Mouse (Mus musculus): ENCODE results near the gene Vmn2r89.

- no peak for TF ChIP-seq CTCF (IDR thresholded peaks at IDR 0.05; ENCODE audit: insufficient read depth, low read length)
- TF ChIP-seq POLR2A (IDR thresholded peaks at IDR 0.05; ENCODE audit: borderline replicate concordance, extremely low read depth, low read depth, low read length) = no peak
Observed at GRCm38 (mm10) chr14:51423885-51424284, 27.8 kb upstream of the Vmn2r89 start.

Measured in lung, adult 2 months (tissue).